8 mouse cellular contexts compared by ENCODE assay signal in the genomic region with DNA sequence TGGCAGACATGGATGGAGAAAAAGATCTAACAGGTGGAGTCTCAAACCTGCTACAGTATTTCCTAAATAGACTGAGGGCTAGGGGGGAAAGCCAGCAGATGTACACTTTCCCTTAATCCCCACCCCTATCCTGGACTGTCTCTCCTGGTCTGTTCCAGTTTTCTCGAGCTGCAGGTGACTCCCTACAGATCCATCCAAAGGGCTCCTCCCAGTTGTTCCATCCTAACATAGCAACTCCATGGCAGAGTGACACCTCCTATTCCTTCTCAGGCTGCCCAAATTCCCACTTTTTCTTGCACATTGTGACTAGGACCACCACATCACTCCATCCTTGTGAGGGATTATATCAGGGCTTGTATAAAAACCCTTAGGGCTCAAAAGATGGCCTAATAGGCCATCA. TPM values are rescaled to one million over a fixed set of nuclear protein-coding genes. Genes with fewer than 3 reads are reported as not detected.
A peak's percentile ranks its signal among the peaks of the same experiment; 100 is the strongest.
DNase-seq lines count a peak whose midpoint lies in the region; ATAC-seq and TF ChIP-seq lines count a peak whose summit lies in the region.

No protein-coding gene starts in this region.

- H3K27me3 ChIP-seq in heart, embryonic 15.5 days = no peaks in the 10 kb centered on the region
- H3K27me3 ChIP-seq in heart, embryonic 10.5 days (ENCODE audit: insufficient read depth, poor library complexity, severe bottlenecking) = no peaks in the 10 kb centered on the region
- no peaks in the 10 kb centered on the region for H3K27me3 ChIP-seq in MEL (ENCODE audit: control insufficient read depth in 1 of 2, insufficient read depth in 2 of 2, low read length in 2 of 2)
- H3K27me3 ChIP-seq in forebrain, embryonic 14.5 days (replicated peaks; ENCODE audit: control insufficient read depth, insufficient read depth, low read length) = no peaks in the 10 kb centered on the region
- H3K27me3 ChIP-seq in midbrain, embryonic 10.5 days (ENCODE audit: low read depth, poor library complexity, severe bottlenecking) = no peaks in the 10 kb centered on the region

- TF ChIP-seq POLR2A in MEL (IDR thresholded peaks at IDR 0.05; ENCODE audit: control insufficient read depth in 1 of 2, insufficient read depth in 1 of 2, low read depth in 1 of 2, low read length in 2 of 2, poor library complexity in 1 of 2) = no peak

- WGBS in heart, embryonic 15.5 days = 20% methylated on average over 1 of the region's 1 CpGs
- WGBS in heart, embryonic 10.5 days = 33% methylated on average over 1 of the region's 1 CpGs
- WGBS in forebrain, embryonic 14.5 days = 17% methylated on average over 1 of the region's 1 CpGs
- 18% methylated on average over 1 of the region's 1 CpGs for WGBS in midbrain, embryonic 10.5 days

- H3K27ac ChIP-seq in heart, embryonic 15.5 days = 0 out of 2 replicates have a peak overlapping the region, but pooled peaks have one; percentile 99
- no peak overlapping the region for H3K27ac ChIP-seq in heart, embryonic 10.5 days
- no peak overlapping the region for H3K27ac ChIP-seq in MEL (ENCODE audit: control insufficient read depth, low read depth, low read length)
- H3K27ac ChIP-seq in forebrain, embryonic 14.5 days (ENCODE audit: low read depth, low read length) = no peak overlapping the region; the same call in 1 of the 2 replicates
- H3K27ac ChIP-seq in midbrain, embryonic 10.5 days (replicated peaks) = no peak overlapping the region; the same call in 1 of the 2 replicates

- H3K4me3 ChIP-seq in heart, embryonic 15.5 days = peak overlapping the region; percentile 97
- no peak overlapping the region for H3K4me3 ChIP-seq in heart, embryonic 10.5 days
- peak overlapping the region; percentile 14 to 96; a peak in 3 of 4 replicates for H3K4me3 ChIP-seq in MEL (ENCODE audit: control insufficient read depth in 1 of 2, insufficient read depth in 1 of 2, low read depth in 2 of 2, low read length in 2 of 2)
- H3K4me3 ChIP-seq in forebrain, embryonic 14.5 days (ENCODE audit: low read depth, low read length) = peak overlapping the region; percentile 85
- H3K4me3 ChIP-seq in midbrain, embryonic 10.5 days = peak overlapping the region; percentile 87

- no peak for TF ChIP-seq RAD21 in MEL (IDR thresholded peaks at IDR 0.05; ENCODE audit: low read depth, low read length)

- H3K79me2 ChIP-seq in MEL (ENCODE audit: control insufficient read depth, insufficient read depth, low read length, poor library complexity) = peaks cover 38% of the 10 kb centered on the region

- TF ChIP-seq CTCF in MEL (IDR thresholded peaks at IDR 0.05 in 2 of 3, conservative IDR thresholded peaks at IDR 0.05 in 1 of 3; ENCODE audit: control insufficient read depth in 1 of 3, insufficient read depth in 1 of 3, low read depth in 2 of 3, low read length in 3 of 3, poor library complexity in 1 of 3, severe bottlenecking in 1 of 3) = no peak

- no peaks in the 10 kb centered on the region for H3K9me3 ChIP-seq in heart, embryonic 15.5 days (replicated peaks)
- H3K9me3 ChIP-seq in heart, embryonic 10.5 days = no peaks in the 10 kb centered on the region
- no peaks in the 10 kb centered on the region for H3K9me3 ChIP-seq in MEL (replicated peaks; ENCODE audit: insufficient read depth, low read length)
- no peaks in the 10 kb centered on the region for H3K9me3 ChIP-seq in forebrain, embryonic 14.5 days (replicated peaks; ENCODE audit: control insufficient read depth, low read length)
- no peaks in the 10 kb centered on the region for H3K9me3 ChIP-seq in midbrain, embryonic 10.5 days (replicated peaks)

- TF ChIP-seq EP300 in MEL (IDR thresholded peaks at IDR 0.05; ENCODE audit: low read depth in 1 of 2, low read length in 2 of 2) = no peak

- H3K9ac ChIP-seq in heart, embryonic 15.5 days = no peak overlapping the region
- H3K9ac ChIP-seq in MEL (ENCODE audit: control insufficient read depth, low read depth, low read length, poor library complexity, severe bottlenecking) = peak overlapping the region; percentile 50
- H3K9ac ChIP-seq in forebrain, embryonic 14.5 days (ENCODE audit: low read length) = peak overlapping the region; percentile 95; the same call in 1 of the 2 replicates

- peaks cover 33% of the 10 kb centered on the region for H3K4me1 ChIP-seq in heart, embryonic 15.5 days (replicated peaks)
- H3K4me1 ChIP-seq in heart, embryonic 10.5 days = peaks cover 32% of the 10 kb centered on the region
- peaks cover 24 to 57% of the 10 kb centered on the region in 2 experiments for H3K4me1 ChIP-seq in MEL (ENCODE audit: control insufficient read depth in 1 of 2, insufficient read depth in 2 of 2, low read length in 2 of 2)
- H3K4me1 ChIP-seq in forebrain, embryonic 14.5 days (ENCODE audit: control insufficient read depth, insufficient read depth, low read length) = peaks cover 13% of the 10 kb centered on the region
- peaks cover 39% of the 10 kb centered on the region for H3K4me1 ChIP-seq in midbrain, embryonic 10.5 days

- H3K36me3 ChIP-seq in heart, embryonic 15.5 days = no peaks in the 10 kb centered on the region
- H3K36me3 ChIP-seq in heart, embryonic 10.5 days = peaks cover 9% of the 10 kb centered on the region; the same call in 1 of the 2 replicates
- peaks cover 9 to 55% of the 10 kb centered on the region in 2 experiments for H3K36me3 ChIP-seq in MEL (ENCODE audit: control insufficient read depth in 1 of 2, insufficient read depth in 2 of 2, low read length in 2 of 2)
- peaks cover 12% of the 10 kb centered on the region for H3K36me3 ChIP-seq in forebrain, embryonic 14.5 days (ENCODE audit: control insufficient read depth, insufficient read depth, low read length)
- peaks cover 25% of the 10 kb centered on the region for H3K36me3 ChIP-seq in midbrain, embryonic 10.5 days

- peak overlapping the region; percentile 63 for H3K4me2 ChIP-seq in heart, embryonic 15.5 days
- peak overlapping the region; percentile 63 for H3K4me2 ChIP-seq in forebrain, embryonic 14.5 days (ENCODE audit: low read length)

- ATAC-seq in heart, embryonic 15.5 days (replicated peaks; ENCODE audit: insufficient number of reproducible peaks, insufficient read depth, low FRiP score, low read depth) = no peak
- ATAC-seq in forebrain, embryonic 14.5 days = no peak
- ATAC-seq in granulocyte monocyte progenitor cell, adult 5-6 weeks (replicated peaks; ENCODE audit: poor library complexity, severe bottlenecking) = no peak

- DNase-seq in heart, embryonic 10.5 days (ENCODE audit: low spot score) = no peak
- peak; percentile 34 for DNase-seq in MEL (ENCODE audit: low read depth, low spot score)
- DNase-seq in forebrain, embryonic 14.5 days (ENCODE audit: low spot score) = no peak
- no peak for DNase-seq in midbrain, embryonic 10.5 days (ENCODE audit: low spot score)
- no peak for DNase-seq in T-cell, adult 2 months (ENCODE audit: low spot score)
- no peak for DNase-seq in layer of hippocampus, postnatal 10 days (ENCODE audit: low spot score in 2 of 2)

TF ChIP-seq in MEL, 35 proteins besides CTCF, POLR2A, EP300 and RAD21 (continues in another document):
- no peak for TF ChIP-seq USF2 (IDR thresholded peaks at IDR 0.05; ENCODE audit: borderline replicate concordance in 1 of 2, insufficient read depth in 1 of 2, low read depth in 1 of 2, low read length in 2 of 2)
- no peak for TF ChIP-seq MAFK (IDR thresholded peaks at IDR 0.05; ENCODE audit: borderline replicate concordance, low read depth, low read length)
- TF ChIP-seq GABPA (IDR thresholded peaks at IDR 0.05; ENCODE audit: low read depth, low read length) = no peak
- no peak for TF ChIP-seq E2F4 (IDR thresholded peaks at IDR 0.05; ENCODE audit: borderline replicate concordance, low read depth, low read length)
- TF ChIP-seq USF1 (IDR thresholded peaks at IDR 0.05; ENCODE audit: low read depth, low read length) = no peak

RNA-seq across cellular contexts. Expression of gene Ctbp1, which starts 1.0 kb away (rescaled TPM):
- 190 and 256 TPM in 2 replicates for polyA plus RNA-seq in heart, embryonic 15.5 days (2015; fragmentation: Nextera tagmentation; extraction: Ambion mirVana)
- polyA plus RNA-seq in heart, embryonic 10.5 days (2016; fragmentation: Nextera tagmentation; extraction: Ambion mirVana) = 280 and 331 TPM in 2 replicates
- total RNA-seq in MEL (2012; rRNA removed) = 413 and 443 TPM in 2 replicates
- polyA plus RNA-seq in MEL (2012; ENCODE audit: insufficient read depth in 1 of 2, insufficient read length in 2 of 2, low read depth in 1 of 2, low replicate concordance in 2 of 2, missing spikeins in 1 of 2) = 100 to 1,000 TPM; 353 to 595 TPM
- polyA plus RNA-seq in forebrain, embryonic 14.5 days (2014; fragmentation: Nextera tagmentation; extraction: Ambion mirVana) = 497 and 526 TPM in 2 replicates
- polyA plus RNA-seq in midbrain, embryonic 10.5 days (2016; fragmentation: Nextera tagmentation; extraction: Ambion mirVana) = 484 and 530 TPM in 2 replicates
- total RNA-seq in granulocyte monocyte progenitor cell, adult 5-6 weeks (2014; fragmentation: Nextera tagmentation) = 97.5 and 121 TPM in 2 replicates
- total RNA-seq in granulocyte monocyte progenitor cell, adult 5-6 weeks (2017) = 95.4 and 119 TPM in 2 replicates
- 100 to 1,000 TPM; 278 to 287 TPM for total RNA-seq in layer of hippocampus, postnatal 10 days (2021)

RNA-seq across cellular contexts. Expression of gene Spon2, which starts 57.5 kb away (rescaled TPM):
- polyA plus RNA-seq in heart, embryonic 15.5 days (2015; fragmentation: Nextera tagmentation; extraction: Ambion mirVana) = 59.7 and 67.2 TPM in 2 replicates
- 16.9 and 27.0 TPM in 2 replicates for polyA plus RNA-seq in heart, embryonic 10.5 days (2016; fragmentation: Nextera tagmentation; extraction: Ambion mirVana)
- total RNA-seq in MEL (2012; rRNA removed) = 1.7 and 3.1 TPM in 2 replicates
- polyA plus RNA-seq in MEL (2012; ENCODE audit: insufficient read depth in 1 of 2, insufficient read length in 2 of 2, low read depth in 1 of 2, low replicate concordance in 2 of 2, missing spikeins in 1 of 2) = 1 to 10 TPM in 1 of 2 experiments, not detected in 1; 2.6 TPM
- 2.4 TPM in 2 replicates for polyA plus RNA-seq in forebrain, embryonic 14.5 days (2014; fragmentation: Nextera tagmentation; extraction: Ambion mirVana)
- 3.4 and 3.5 TPM in 2 replicates for polyA plus RNA-seq in midbrain, embryonic 10.5 days (2016; fragmentation: Nextera tagmentation; extraction: Ambion mirVana)
- total RNA-seq in granulocyte monocyte progenitor cell, adult 5-6 weeks (2014; fragmentation: Nextera tagmentation) = not detected in 2 replicates
- not detected in 2 replicates for total RNA-seq in granulocyte monocyte progenitor cell, adult 5-6 weeks (2017)
- total RNA-seq in layer of hippocampus, postnatal 10 days (2021) = under 1 TPM; 0.45 to 0.75 TPM

RNA-seq across cellular contexts. Expression of gene Maea, which starts 59.6 kb away (rescaled TPM):
- polyA plus RNA-seq in heart, embryonic 15.5 days (2015; fragmentation: Nextera tagmentation; extraction: Ambion mirVana) = 120 and 123 TPM in 2 replicates
- 140 and 156 TPM in 2 replicates for polyA plus RNA-seq in heart, embryonic 10.5 days (2016; fragmentation: Nextera tagmentation; extraction: Ambion mirVana)
- total RNA-seq in MEL (2012; rRNA removed) = 140 and 151 TPM in 2 replicates
- polyA plus RNA-seq in MEL (2012; ENCODE audit: insufficient read depth in 1 of 2, insufficient read length in 2 of 2, low read depth in 1 of 2, low replicate concordance in 2 of 2, missing spikeins in 1 of 2) = 100 to 1,000 TPM in 1 of 2 experiments, not detected in 1; 224 TPM
- 122 TPM in 2 replicates for polyA plus RNA-seq in forebrain, embryonic 14.5 days (2014; fragmentation: Nextera tagmentation; extraction: Ambion mirVana)
- polyA plus RNA-seq in midbrain, embryonic 10.5 days (2016; fragmentation: Nextera tagmentation; extraction: Ambion mirVana) = 177 and 182 TPM in 2 replicates
- 46.0 and 68.6 TPM in 2 replicates for total RNA-seq in granulocyte monocyte progenitor cell, adult 5-6 weeks (2014; fragmentation: Nextera tagmentation)
- 204 and 205 TPM in 2 replicates for total RNA-seq in granulocyte monocyte progenitor cell, adult 5-6 weeks (2017)
- total RNA-seq in layer of hippocampus, postnatal 10 days (2021) = 10 to 100 TPM; 86.7 to 88.9 TPM
